Mouse (Mus musculus) layer of hippocampus, postnatal 25 days (tissue): ENCODE data around the gene Trpm8. TPM values are rescaled to one million over a fixed set of nuclear protein-coding genes. Genes with fewer than 3 reads are reported as not detected.

Experiments
- DNase-seq, 2 experiments: peaks; one replicate each; pipeline ENCODE4 v3.0.0; 2022; ENCODE audit warnings: mixed read lengths in 2 of 2, low spot score in 1 of 2; ENCODE audit errors: extremely low spot score in 1 of 2
- total RNA-seq, 2 experiments: library from RNA; stranded (reverse); gene quantifications; 2 replicates each; pipeline ENCODE4 v1.2.3; 2021

Gene Trpm8
- total RNA-seq, 2 experiments from 2014 or later, result 0.12 TPM

DNA sequence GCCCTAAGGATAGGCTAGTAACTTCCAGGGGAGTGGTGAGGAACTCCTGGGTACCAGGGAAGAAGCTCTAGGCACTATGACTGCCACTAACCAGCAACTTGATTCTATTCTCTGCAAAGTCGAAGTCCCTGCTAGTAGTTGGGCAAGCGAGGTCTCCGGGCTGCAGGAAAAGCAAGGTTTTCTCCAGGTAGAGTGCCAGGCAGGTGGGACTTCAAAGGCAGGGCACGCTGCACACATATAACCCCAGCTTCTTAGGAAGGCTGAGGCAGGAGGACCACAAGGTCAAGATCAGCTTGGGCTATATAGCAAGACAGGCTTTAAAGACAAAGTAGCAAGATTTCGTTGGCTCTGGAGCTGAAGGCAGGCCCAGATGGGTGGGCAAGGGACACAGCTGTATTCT is 13.7 kb upstream of the Trpm8 start:
- DNase-seq, result no peak

DNA sequence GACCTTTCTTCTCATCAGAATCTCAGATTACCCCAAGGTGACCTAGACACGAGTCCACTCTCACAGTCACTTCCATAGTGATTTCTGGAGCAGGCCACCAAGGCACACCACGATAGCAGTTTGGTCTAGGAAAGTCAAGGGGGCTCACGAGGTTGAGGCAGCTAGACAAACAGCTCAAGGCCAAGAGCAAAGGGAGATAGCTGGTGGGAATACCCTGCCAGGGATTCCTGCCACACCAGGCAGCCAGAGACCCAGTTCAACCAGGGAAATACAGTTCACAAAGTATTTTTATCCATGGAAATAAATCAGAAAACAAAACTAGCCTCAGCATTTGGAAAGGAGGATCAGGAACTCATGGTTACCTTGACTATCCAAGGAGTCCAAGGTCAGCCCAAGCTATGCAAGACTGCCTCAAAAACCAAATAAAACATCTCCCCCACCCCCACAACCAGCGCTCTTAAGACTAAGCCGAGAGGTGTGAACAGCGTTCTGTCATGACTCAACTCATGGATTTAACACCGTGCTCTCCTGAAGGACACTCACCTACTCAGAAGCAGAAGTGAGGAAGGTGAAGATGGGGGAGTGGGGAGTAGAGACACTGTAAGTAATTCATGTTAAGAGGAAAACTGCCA is 13.1 kb upstream of the Trpm8 start:
- DNase-seq, result no peak

DNA sequence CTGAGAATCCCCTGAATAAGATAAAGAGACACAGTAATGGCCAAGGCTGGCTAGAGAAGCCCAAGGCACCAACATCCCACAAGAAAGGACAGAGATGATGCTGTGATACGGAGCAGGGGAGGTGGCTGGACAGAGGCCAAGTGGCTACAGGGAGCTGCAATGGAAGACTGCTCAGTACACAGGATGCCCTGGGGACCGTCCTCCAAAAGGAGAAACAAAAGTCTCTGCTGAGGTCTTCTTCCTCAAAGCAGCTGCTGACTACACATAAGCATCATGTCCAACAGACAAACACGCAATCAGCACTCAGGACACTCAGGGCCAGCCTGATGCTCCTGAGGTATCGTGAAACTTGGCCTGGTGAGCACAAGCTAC is 12.6 kb upstream of the Trpm8 start:
- no peak for DNase-seq

DNA sequence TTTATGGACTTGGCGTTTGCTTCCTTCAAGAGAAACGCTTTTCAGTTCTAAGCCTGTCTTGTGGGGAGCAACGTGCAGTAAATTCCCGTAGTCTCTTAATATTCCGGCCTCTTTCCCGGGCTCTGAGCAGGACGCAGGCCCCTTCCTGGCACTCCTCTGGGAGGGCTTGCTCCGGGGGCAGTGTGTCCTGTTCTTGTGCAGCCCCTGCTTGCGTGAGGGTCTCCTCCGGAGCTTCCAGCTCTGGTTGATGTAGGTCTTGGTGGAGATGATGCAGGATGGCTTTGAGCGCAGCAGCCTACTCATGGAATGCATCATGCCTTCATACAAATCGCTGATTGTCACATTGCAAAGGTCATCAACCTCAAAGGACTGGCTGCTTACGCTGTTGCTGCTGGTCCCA is 11.3 kb upstream of the Trpm8 start:
- no peak for DNase-seq

DNA sequence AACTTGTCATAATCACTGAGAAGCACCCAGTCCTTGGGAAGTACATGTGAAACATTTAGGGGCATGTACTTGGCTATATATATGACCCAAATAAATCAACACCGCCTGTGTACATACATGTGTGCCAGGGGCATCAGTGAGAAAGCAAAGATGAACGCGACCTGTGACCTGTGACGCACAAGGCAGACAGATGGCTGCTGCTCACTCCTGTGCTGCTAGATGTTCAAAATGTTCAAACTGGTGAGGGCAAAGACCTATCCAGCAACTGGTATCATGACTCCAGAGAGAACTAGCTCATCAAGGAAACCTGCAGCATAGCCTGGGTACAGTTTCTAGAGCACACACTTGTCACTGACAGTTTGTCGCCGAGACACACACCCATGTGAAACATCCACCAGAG is 10.0 kb upstream of the Trpm8 start:
- no peak for DNase-seq

DNA sequence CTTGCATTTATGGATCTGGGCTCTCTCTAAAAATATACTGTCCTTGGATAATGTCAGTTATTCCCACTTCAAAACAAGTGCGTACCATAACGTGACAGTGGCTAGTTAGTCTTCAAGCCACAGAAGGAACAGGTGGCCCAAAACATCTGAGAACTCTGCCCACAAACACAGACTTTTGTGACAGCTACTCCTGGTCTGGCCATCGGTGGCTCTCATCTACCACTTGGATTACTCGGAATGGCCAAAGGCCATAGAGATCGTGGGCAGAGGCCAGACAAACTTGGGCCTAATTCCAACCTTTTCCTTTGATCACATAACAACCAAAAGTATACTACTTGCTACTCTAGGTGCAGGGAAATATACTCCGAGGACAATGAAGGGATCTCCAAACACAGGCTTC is 9.4 kb upstream of the Trpm8 start:
- DNase-seq, result no peak

DNA sequence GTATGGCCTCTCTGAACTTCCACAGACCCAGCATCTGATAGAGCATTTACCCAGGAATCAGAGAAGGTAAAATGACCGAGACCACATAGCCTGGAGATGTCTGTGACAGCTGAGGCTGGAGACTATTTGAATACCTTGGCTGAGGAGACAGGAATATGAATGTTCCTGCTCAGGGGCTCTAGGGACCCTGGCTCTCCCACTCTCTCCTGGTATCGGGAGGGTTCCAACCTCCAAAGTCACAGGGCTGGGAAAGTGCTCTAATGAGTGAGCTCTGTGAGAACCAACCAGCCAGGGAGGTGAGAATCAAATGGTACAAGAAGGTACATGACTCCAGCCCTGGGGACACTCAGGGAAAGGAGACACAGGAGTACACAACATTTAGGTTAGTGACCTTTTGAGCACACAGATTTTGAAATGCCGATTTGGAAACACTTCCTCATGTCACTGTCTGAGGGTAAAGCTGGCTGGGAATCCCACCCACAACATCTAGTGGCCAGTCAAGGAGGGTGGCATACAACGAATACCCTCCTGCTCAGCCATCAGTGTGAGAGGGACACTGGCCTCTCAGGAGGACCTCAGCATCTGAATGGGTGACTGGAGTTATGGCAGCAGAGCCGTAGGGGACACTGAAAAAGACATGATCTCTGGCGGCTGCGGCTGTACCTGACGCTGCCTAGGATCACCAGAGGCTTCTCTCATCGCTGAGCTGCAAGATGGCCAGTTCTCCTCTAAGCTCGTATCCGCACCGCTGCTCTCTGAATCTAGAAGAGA is 7.7 kb upstream of the Trpm8 start:
- no peak for DNase-seq

DNA sequence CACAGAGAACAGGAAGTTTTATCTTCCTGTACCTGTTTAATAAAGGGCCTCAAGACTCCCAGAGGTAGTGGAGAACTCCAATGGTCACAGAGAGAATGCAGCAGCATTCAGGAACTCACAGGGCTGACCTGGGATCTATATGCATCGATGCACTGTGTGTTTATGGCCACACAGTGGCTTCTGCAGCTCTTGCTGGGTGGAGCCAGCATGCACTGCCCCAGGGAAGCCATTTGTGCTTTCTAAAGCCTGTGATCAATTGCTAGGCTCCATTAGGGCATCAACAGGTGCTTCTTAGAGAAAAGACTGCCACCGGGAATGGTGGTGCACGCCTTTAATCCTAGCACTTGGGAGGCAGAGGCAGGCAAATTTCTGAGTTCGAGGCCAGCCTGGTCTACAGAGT is 4.6 kb upstream of the Trpm8 start:
- peak in 1 of 2 experiments; percentile 2 for DNase-seq

DNA sequence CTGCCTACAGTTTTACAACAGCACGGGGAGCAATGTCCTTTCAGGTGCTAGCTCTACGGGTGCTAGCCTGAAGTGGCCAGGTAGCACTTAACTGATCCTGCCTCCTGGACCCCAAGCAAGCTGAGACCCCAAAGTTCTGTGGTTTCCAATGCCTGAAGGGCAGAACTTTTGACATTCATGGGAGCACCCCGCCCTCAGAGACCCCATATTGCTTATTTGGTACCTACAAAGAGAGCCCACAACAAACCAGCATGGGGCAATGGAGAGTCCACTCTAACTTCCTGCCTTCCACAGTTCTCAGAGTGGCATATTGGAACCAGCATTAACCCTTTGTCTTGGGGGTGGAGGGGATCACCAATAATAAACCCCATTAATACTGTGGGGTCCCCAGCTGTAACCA is 4.1 kb upstream of the Trpm8 start:
- no peak for DNase-seq

DNA sequence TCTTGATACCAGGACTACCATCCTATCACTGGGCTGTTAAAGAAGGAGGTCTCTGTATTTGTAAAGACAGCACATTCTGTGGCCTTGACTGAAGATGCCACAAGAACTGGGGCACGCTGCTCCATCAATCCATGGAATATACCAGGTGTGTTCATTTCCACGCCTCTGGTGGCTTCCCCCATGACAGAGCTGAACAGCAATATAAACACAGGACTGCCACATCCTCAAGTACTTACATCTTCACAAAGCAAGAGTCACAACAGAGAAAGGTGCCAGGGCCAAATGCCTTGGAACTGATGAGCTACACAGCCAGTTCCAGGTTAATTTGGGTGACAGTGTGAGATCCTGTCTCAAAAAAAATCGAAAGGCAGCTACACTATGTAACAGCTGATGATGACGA is 3.6 kb upstream of the Trpm8 start:
- DNase-seq, result no peak

DNA sequence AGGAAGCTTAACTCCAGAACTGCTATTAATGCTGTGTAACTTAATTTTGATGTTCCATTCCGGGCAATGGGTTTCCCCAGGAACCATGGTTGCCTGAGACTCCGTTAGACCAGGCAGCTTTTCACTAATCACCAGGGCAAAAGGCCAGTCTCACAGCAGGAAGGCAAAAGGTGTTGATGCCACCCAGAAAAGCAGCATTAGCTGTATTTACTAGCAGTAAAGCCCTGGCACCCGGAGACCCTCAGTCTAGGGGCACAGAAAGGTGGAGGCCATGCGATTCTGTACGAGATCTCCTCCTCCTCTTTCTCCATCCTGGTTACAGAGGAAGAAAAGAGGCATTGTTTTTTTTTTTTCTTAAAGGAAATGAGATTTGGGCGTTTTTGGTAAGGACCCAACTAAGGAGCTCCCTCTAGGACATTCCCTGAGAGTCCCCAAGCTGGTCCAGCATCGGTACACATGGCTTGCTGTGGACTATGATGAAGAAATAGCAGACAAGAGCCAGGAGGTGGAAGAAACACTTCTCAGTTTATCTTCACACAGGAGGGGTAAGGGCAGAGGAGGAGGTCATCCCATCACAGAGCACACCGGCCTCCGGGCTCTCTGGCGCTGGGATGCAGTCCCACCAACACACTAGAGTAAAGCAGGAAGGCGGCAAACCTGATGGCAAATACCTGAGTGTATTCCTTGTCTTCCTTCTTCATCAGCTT is 2.9 kb upstream of the Trpm8 start:
- DNase-seq, result peak in 1 of 2 experiments; percentile 4

DNA sequence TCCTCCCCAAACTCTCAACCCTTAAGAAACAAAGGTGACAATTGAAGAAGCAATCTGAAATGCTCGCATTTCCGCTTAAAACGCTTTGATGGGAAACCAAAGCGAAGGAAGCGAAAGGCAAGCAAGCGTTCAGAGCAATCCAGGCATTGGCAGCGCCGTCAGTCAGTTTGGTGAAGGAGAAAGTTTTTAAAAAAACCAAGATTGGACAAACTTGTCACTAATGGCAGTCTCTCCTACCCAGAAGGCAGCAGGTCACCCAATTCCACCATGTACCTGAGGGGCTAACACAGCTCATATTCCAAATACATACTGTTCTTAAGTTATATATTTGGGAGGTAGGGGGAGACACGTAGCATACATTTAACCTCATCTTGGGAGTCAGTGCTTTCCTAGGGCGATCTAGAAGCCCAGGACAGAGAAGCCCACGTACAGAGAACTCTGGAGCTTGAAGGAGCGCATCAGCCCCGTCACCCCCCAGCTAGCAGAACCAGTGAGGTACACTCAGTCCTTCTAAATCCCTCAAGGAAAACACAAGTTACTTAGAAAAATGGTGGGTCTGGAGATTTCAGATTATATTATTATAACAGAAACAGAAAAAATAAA is 2.3 kb upstream of the Trpm8 start:
- peak in 1 of 2 experiments; percentile 2 for DNase-seq

DNA sequence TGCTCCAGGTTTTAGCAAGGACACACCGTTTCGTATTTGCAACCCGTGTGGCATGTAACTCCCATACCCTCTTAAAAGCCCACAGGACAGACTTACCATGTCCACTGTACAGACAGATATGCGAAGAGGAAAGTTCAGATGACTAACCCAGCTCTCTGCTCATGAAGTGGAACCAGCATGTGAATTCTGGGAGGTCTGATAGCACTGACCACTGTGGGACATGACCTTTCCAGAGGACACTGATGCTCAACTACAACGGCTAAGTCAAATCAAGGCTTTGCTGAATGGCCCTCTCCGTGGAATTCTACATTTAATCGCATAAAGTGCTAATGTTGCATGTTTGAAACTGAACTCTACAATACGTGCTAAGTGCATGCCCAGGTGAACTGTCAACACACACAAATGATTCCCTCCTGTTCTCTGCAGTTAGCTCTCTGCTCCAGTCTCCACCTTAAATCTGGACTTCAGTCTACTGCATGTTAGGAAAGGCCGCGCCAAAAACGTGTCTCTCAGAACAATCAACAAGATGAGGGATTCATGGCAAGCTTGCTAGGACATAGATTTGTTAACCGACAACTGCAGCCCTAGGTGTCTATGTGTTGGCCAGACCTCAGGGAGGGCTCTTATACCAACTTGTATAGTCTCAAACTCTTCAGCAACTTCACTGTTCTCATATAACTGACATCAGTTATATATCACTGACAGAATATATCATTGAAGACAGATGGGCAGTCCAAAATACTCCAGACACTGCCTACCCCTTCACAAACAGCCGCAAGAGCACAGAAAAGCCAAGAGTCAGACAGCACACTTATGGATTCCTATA is 1.6 kb upstream of the Trpm8 start:
- DNase-seq, result no peak

DNA sequence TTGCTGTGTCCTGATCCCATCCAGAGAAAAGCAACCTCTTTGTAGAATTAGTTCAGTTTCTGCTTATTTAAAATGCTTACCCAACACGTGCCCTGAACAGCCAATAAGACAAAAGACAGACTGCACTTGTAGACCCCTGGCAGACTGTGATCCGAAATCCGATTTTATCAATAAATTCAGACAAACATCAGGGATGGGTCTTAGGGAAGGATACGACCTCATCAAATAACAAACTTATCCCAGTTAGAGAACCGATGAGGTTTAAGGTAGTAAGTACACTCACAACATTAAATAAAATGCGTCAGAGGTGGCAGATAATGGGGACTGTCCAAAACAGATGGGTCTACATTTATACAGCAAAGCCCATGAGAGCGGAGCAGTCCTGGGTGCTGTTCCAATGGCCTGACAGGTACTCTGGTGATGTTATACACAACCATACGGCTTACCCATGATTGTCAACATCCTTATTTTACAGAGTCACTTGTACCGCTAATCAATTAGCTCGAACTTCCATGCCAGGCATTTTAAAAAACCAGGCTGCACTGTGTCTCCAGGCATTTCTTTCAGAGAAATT is 850 bp upstream of the Trpm8 start:
- no peak for DNase-seq

DNA sequence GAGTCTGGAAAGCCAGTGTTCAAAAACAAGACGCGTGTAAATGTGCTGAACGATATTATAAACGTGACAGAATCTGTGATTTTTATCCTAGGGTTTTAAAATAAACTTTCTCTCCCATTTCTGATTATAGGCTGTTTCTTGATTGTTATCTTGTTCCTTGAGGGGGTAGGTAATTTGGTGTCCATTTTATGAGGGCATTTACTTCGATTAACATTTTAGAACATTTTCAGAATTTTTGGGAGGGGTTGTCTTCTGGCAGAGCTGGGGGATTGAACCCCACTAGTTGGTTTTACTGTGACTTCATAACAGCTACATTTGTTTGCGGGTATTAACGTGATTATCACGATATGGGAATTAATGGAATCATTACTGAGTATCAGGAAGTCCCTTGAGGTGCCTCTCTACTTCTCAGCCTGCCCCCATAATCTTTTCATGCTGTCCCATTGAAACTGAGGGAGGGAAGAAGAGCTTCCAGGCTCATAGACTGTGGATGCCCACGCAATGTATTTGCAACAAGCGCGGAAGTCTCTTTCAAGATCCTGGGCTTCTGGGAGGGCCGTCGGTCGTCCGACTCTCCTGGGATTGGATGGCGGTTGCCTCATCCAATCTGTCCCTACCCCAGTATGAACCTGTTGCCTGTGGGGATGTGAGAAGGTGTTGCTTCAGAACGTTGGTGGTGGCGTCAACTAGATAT is 504 bp downstream of the Trpm8 start:
- DNase-seq, result no peak

DNA sequence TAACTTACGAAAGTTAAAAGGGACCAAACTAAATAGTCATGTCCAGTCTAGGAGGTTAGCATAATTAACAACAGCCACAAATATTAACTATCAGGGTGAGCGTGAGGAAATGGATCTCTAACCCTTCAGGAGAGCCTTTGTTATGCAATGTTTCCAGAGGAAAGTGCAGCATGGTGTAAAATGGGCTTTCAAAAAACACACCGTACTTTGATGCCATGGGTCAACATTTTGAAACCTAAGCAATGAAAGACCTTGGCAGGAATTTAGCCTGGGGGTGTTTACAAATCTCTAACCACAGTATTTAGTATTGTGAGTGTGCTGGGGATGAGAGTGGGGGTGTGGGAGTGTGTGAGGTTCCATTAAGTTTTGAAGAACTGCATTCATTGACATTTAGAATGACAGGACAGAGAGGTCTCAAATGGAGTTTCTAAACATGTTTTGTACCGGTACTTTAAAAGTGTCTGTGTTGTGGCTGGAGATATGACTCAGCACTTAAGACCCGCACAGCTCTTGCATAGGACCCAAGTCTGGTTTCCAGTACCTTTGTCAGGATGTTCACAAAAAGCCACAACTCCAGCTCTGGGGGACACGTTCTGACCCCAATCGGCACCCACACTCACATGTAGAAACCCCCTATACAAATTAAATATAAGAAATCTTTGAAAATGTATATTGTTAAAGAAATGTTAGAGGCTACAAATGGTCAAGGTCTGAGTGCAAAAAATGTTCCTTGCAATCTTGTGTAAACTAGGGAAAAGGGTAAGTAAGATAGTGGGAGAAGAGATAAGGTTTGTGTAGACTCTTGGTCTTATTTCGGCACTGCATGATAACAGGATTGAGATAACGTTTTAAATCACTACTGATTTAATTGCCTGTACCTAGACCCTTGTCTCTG is 1.9 kb downstream of the Trpm8 start:
- no peak for DNase-seq

DNA sequence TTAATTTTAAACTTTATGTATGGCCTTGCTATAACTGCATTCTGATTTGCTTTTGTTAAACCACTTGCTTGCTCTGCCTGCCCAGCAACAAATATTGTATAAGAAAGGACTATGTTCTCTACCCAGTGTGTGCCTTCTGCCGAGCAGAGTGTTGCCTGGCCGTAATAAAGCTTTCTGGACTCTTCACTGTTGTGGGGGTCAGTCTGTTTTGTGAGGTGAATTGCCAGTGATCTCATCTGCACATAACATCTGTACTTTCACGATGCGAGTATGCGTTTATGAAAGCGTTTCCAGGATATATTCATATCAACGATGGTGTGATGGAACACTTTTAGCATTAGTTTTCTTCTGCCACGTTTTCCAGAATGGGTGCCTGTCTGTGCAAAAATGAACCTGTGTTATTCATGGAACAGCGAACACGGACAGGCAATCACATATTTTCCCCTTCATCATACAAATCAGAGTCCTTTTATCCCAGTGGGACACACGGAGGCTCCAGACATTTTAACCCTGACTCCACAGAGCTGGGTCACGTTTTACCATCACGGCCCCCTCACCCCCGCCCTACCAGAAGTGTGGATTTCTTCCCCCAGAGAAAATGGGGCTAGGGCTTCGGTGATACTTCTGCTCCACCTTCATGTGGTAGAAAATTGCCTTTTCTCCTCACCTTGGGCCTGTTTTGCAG is 2.7 kb downstream of the Trpm8 start:
- DNase-seq, result no peak

DNA sequence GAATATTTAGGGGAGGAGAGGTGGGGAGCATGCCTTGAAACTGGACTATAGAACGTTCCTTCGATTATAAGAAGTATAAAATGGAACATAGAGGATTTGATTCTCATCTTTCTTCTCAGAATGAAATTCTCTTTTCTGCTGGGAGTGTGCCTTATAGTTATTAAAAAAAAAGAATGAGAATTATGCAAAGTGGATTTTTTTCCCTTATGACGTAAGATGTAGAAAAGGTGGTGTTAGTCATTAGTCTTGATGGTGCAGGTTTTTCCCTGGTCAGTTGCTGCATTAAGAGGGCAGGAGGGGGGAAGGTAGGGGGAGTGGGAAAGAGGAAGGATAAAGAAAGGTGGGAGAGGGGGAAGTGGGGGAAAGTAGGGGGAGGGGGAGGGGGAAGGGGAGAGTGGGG is 4.8 kb downstream of the Trpm8 start:
- DNase-seq, result no peak
